Mouse (Mus musculus): ENCODE measurements around the gene Rpusd1.

Rpusd1 gene

GRCm38 (mm10) chr17:25727265-25728008 is at the start of gene Rpusd1, which contains the start of gene Chtf18:
Gene Rpusd1, plus strand, starts transcription at chr17:25727670.
Gene Chtf18, minus strand, starts transcription at chr17:25727419.
- peak; percentile 99 for DNase-seq (ENCODE audit: low spot score)

- no peak for DNase-seq (ENCODE audit: low spot score)
Observed at GRCm38 (mm10) chr17:25677969-25678368, 49.5 kb upstream of the Rpusd1 start.

- DNase-seq (ENCODE audit: low spot score) = no peak
Observed at GRCm38 (mm10) chr17:25679818-25680217, 47.7 kb upstream of the Rpusd1 start.

- DNase-seq (ENCODE audit: low spot score) = no peak
Observed at GRCm38 (mm10) chr17:25681636-25682035, 45.8 kb upstream of the Rpusd1 start.

- DNase-seq (ENCODE audit: low spot score) = peak; percentile 63
Observed at GRCm38 (mm10) chr17:25686323-25686722, 41.1 kb upstream of the Rpusd1 start.

GRCm38 (mm10) chr17:25688922-25689321 is 38.5 kb upstream of the Rpusd1 start:
- DNase-seq (ENCODE audit: low spot score) = no peak

GRCm38 (mm10) chr17:25696263-25696662 is 31.2 kb upstream of the Rpusd1 start:
- DNase-seq (ENCODE audit: low spot score) = no peak

GRCm38 (mm10) chr17:25698446-25698845 is 29.0 kb upstream of the Rpusd1 start:
- DNase-seq (ENCODE audit: low spot score) = peak; percentile 94

GRCm38 (mm10) chr17:25700863-25701496 is 26.5 kb upstream of the Rpusd1 start:
- DNase-seq (ENCODE audit: low spot score) = peak; percentile 47

- DNase-seq (ENCODE audit: low spot score) = no peak
Observed at GRCm38 (mm10) chr17:25709994-25710393, 17.5 kb upstream of the Rpusd1 start.

GRCm38 (mm10) chr17:25711136-25711535 is 16.3 kb upstream of the Rpusd1 start:
- no peak for DNase-seq (ENCODE audit: low spot score)

- no peak for DNase-seq (ENCODE audit: low spot score)
Observed at GRCm38 (mm10) chr17:25715627-25716026, 11.8 kb upstream of the Rpusd1 start.

- DNase-seq (ENCODE audit: low spot score) = peak; percentile 34
Observed at GRCm38 (mm10) chr17:25716130-25716529, 11.3 kb upstream of the Rpusd1 start.

- peak; percentile 47 for DNase-seq (ENCODE audit: low spot score)
Observed at GRCm38 (mm10) chr17:25716711-25717637, 10.5 kb upstream of the Rpusd1 start, which contains the start of gene Gng13. Gene Gng13, plus strand, starts transcription at chr17:25717171.

- no peak for DNase-seq (ENCODE audit: low spot score)
Observed at GRCm38 (mm10) chr17:25717691-25718090, 9.8 kb upstream of the Rpusd1 start.

- no peak for DNase-seq (ENCODE audit: low spot score)
Observed at GRCm38 (mm10) chr17:25721476-25721875, 6.0 kb upstream of the Rpusd1 start.

- DNase-seq (ENCODE audit: low spot score) = no peak
Observed at GRCm38 (mm10) chr17:25723470-25723869, 4.0 kb upstream of the Rpusd1 start.

GRCm38 (mm10) chr17:25723919-25724318 is 3.6 kb upstream of the Rpusd1 start:
- DNase-seq (ENCODE audit: low spot score) = peak; percentile 51

GRCm38 (mm10) chr17:25725264-25725663 is 2.2 kb upstream of the Rpusd1 start:
- DNase-seq (ENCODE audit: low spot score) = no peak

- no peak for DNase-seq (ENCODE audit: low spot score)
Observed at GRCm38 (mm10) chr17:25728009-25728270, 470 bp downstream of the Rpusd1 start.

GRCm38 (mm10) chr17:25732082-25732481 is 4.6 kb downstream of the Rpusd1 start:
- DNase-seq (ENCODE audit: low spot score) = peak; percentile 90

- DNase-seq (ENCODE audit: low spot score) = no peak
Observed at GRCm38 (mm10) chr17:25735246-25735645, 7.8 kb downstream of the Rpusd1 start.

- DNase-seq (ENCODE audit: low spot score) = no peak
Observed at GRCm38 (mm10) chr17:25735745-25736144, 8.3 kb downstream of the Rpusd1 start, which contains the start of gene Mslnl. Gene Mslnl, plus strand, starts transcription at chr17:25736042.

Data from embryo, embryonic 10 days (tissue).